Mouse (Mus musculus) megakaryocyte, adult 5-6 weeks (primary cell): Measurements from ENCODE around the gene Tmem40. TPM values are rescaled to one million over a fixed set of nuclear protein-coding genes. Genes with fewer than 3 reads are reported as not detected.

Experiments
- total RNA-seq, 2 experiments: library from RNA; stranded (forward) in 1 of 2; stranded (reverse) in 1 of 2; fragments of 153-499, 151-499 nt in 1 of 2; fragments of 221-1000, 200-1000 nt in 1 of 2; gene quantifications; 2 replicates each; pipeline versions ENCODE4 v1.2.3 to v1.2.4; 2015 to 2017

Tmem40 gene
- total RNA-seq, 2 experiments from 2014 or later = 7.7 TPM

Other genes with a start within 250 kb of the Tmem40 start
- 2.9 and 3.0 TPM in 2 replicates for gene Tsen2, start 217.7 kb downstream of the Tmem40 start, total RNA-seq (2015)
- 3.4 and 8.7 TPM in 2 replicates for gene Tsen2, start 217.7 kb downstream of the Tmem40 start, total RNA-seq (2017)
- not detected in 2 replicates for gene Mkrn2os, start 169.8 kb downstream of the Tmem40 start, total RNA-seq (2015)
- not detected in 2 replicates for gene Mkrn2os, start 169.8 kb downstream of the Tmem40 start, total RNA-seq (2017)
- gene Mkrn2, start 160.5 kb downstream of the Tmem40 start, total RNA-seq (2015) = 5.4 and 8.7 TPM in 2 replicates
- gene Mkrn2, start 160.5 kb downstream of the Tmem40 start, total RNA-seq (2017) = 22.7 and 22.8 TPM in 2 replicates
- gene Raf1, start 85.8 kb downstream of the Tmem40 start, total RNA-seq (2015) = 140 and 149 TPM in 2 replicates
- gene Raf1, start 85.8 kb downstream of the Tmem40 start, total RNA-seq (2017) = 84.8 and 108 TPM in 2 replicates
- gene Cand2, start 12.1 kb upstream of the Tmem40 start, total RNA-seq (2015) = 0.34 and 0.38 TPM in 2 replicates
- gene Cand2, start 12.1 kb upstream of the Tmem40 start, total RNA-seq (2017) = 0.07 and 0.24 TPM in 2 replicates
- gene Rpl32, start 46.3 kb upstream of the Tmem40 start, total RNA-seq (2015) = 2,908 and 2,972 TPM in 2 replicates
- 3,179 and 3,683 TPM in 2 replicates for gene Rpl32, start 46.3 kb upstream of the Tmem40 start, total RNA-seq (2017)
- gene Efcab12, start 76.0 kb upstream of the Tmem40 start, total RNA-seq (2015) = 0.09 TPM in 1 of 2 replicates, not detected in the other
- not detected in 2 replicates for gene Efcab12, start 76.0 kb upstream of the Tmem40 start, total RNA-seq (2017)
- 9.1 and 10.9 TPM in 2 replicates for gene Mbd4, start 91.0 kb upstream of the Tmem40 start, total RNA-seq (2015)
- 19.9 and 21.3 TPM in 2 replicates for gene Mbd4, start 91.0 kb upstream of the Tmem40 start, total RNA-seq (2017)
- 1.1 and 3.3 TPM in 2 replicates for gene Ift122, start 91.1 kb upstream of the Tmem40 start, total RNA-seq (2015)
- 2.8 and 4.8 TPM in 2 replicates for gene Ift122, start 91.1 kb upstream of the Tmem40 start, total RNA-seq (2017)
- 0.41 TPM in 1 of 2 replicates, not detected in the other for gene Rho, start 169.3 kb upstream of the Tmem40 start, total RNA-seq (2015)
- gene Rho, start 169.3 kb upstream of the Tmem40 start, total RNA-seq (2017) = 0.04 TPM in 1 of 2 replicates, not detected in the other
- gene H1foo, start 182.5 kb upstream of the Tmem40 start, total RNA-seq (2015) = not detected in 2 replicates
- not detected in 2 replicates for gene H1foo, start 182.5 kb upstream of the Tmem40 start, total RNA-seq (2017)
- 151 and 156 TPM in 2 replicates for gene Plxnd1, start 232.6 kb upstream of the Tmem40 start, total RNA-seq (2015)
- gene Plxnd1, start 232.6 kb upstream of the Tmem40 start, total RNA-seq (2017) = 88.0 and 90.9 TPM in 2 replicates